Mouse (Mus musculus) intestine, embryonic 14.5 days (tissue): ENCODE data around the gene Lsm14a. TPM values are rescaled to one million over a fixed set of nuclear protein-coding genes. Genes with fewer than 3 reads are reported as not detected.

Source experiments
- ATAC-seq: fragments of 200-750 bp; cut with Nextera tagmentation; replicated peaks from 2 replicates; pipeline ENCODE4 v1.8.0; 2017; ENCODE audit warnings: low read depth, moderate number of reproducible peaks, moderate TSS enrichment, moderate library complexity; ENCODE audit not compliant: low FRiP score, low TSS enrichment
- DNase-seq: peaks from one replicate; pipeline ENCODE4 v3.0.0-alpha.2; 2018; ENCODE audit warnings: low spot score
- H3K27ac ChIP-seq: fragments of 300-500 bp; sonication (generic); 2 replicates; pipeline ENCODE4 v1.5.1; 2014; ENCODE audit warnings: low read depth, mild to moderate bottlenecking, control low read depth
- H3K27me3 ChIP-seq: fragments of 300-500 bp; sonication (generic); replicated peaks from 2 replicates; pipeline ENCODE4 v1.6.1; 2014; ENCODE audit warnings: low read length, control low read depth; ENCODE audit not compliant: control insufficient read depth, insufficient read depth
- H3K36me3 ChIP-seq: fragments of 300-500 bp; sonication (generic); 2 replicates; pipeline ENCODE4 v1.6.1; 2014; ENCODE audit warnings: low read length, control low read depth; ENCODE audit not compliant: control insufficient read depth, insufficient read depth
- H3K4me1 ChIP-seq: fragments of 300-500 bp; sonication (generic); replicated peaks from 2 replicates; pipeline ENCODE4 v1.6.1; 2014; ENCODE audit warnings: low read length, control low read depth, mixed read lengths; ENCODE audit not compliant: control insufficient read depth, insufficient read depth
- H3K4me2 ChIP-seq: fragments of 300-500 bp; sonication (generic); 2 replicates; pipeline ENCODE4 v1.6.1; 2014; ENCODE audit warnings: low read length
- H3K4me3 ChIP-seq: fragments of 300-500 bp; sonication (generic); 2 replicates; pipeline ENCODE4 v1.5.1; 2014; ENCODE audit warnings: low read depth, low read length, control low read depth, mixed read lengths
- H3K9ac ChIP-seq: fragments of 300-500 bp; sonication (generic); 2 replicates; pipeline ENCODE4 v1.6.1; 2014; ENCODE audit warnings: mild to moderate bottlenecking, low read length
- H3K9me3 ChIP-seq: fragments of 300-500 bp; sonication (generic); 2 replicates; pipeline ENCODE4 v1.6.1; 2016; ENCODE audit warnings: low read length, control low read depth; ENCODE audit not compliant: control insufficient read depth
- WGBS: fragments of 180-500 bp; shearing (Covaris S2); extraction: QIAGEN DNeasy Blood & Tissue Kit; methylation state at CpG from one replicate; pipeline ENCODE4 v1.1.7; 2014; 5-methylcytosine and 5-hydroxymethylcytosine counted together
- polyA plus RNA-seq: library from polyadenylated mRNA; unstranded; fragments of >200 nt; fragmentation: Nextera tagmentation; extraction: Ambion mirVana; gene quantifications from 2 replicates; pipeline ENCODE4 v1.2.1, GENCODE M21; 2014

The Lsm14a gene
- polyA plus RNA-seq, 1 experiment from 2014 or later: 53.1 TPM

- H3K27ac ChIP-seq: peak overlapping the region; percentile 72
- no peaks in the 10 kb centered on the region for H3K9me3 ChIP-seq
- no peak overlapping the region for H3K4me3 ChIP-seq
- no peak for ATAC-seq
- H3K27me3 ChIP-seq: no peaks in the 10 kb centered on the region
- WGBS: 33% methylated on average over 7 of the region's 7 CpGs
- peak; percentile 69 for DNase-seq
- H3K4me2 ChIP-seq: 0 out of 2 replicates have a peak overlapping the region, but pooled peaks have one; percentile 8
- H3K9ac ChIP-seq: no peak overlapping the region
- H3K36me3 ChIP-seq: no peaks in the 10 kb centered on the region
- H3K4me1 ChIP-seq: peaks cover 9% of the 10 kb centered on the region
Measured at GRCm38 (mm10) chr7:34317901-34318476, 75.1 kb downstream of the Lsm14a start.

- ATAC-seq (peak; percentile 94), DNase-seq (peak; percentile 95)
- Histone ChIP-seq H3K9ac (peak within 1 kb of the TSS; percentile 82), H3K27ac (peak within 1 kb of the TSS; percentile 91), H3K4me3 (peak within 1 kb of the TSS; percentile 81), H3K4me1 (peaks cover 12% of the 10 kb centered on the region), H3K9me3 (no peaks in the 10 kb centered on the region), H3K4me2 (peak within 1 kb of the TSS; percentile 56), H3K36me3 (no peaks in the 10 kb centered on the region), H3K27me3 (no peaks in the 10 kb centered on the region)
- WGBS: 0% methylated on average over 37 of the region's 41 CpGs
Measured at GRCm38 (mm10) chr7:34313443-34313875, 79.7 kb downstream of the Lsm14a start, which contains the start of gene 4931406P16Rik. TSS of gene 4931406P16Rik (minus strand) at chr7:34313551.

GRCm38 (mm10) chr7:34312786-34313442 is 80.2 kb downstream of the Lsm14a start:
- H3K4me1 ChIP-seq: peaks cover 7% of the 10 kb centered on the region
- 0% methylated on average over 68 of the region's 73 CpGs for WGBS
- peak; percentile 77 for DNase-seq

GRCm38 (mm10) chr7:34309186-34309764 is 83.8 kb downstream of the Lsm14a start:
- Histone ChIP-seq H3K4me2 (peak overlapping the region; percentile 2; the same call in 1 of the 2 replicates), H3K9ac (no peak overlapping the region), H3K36me3 (no peaks in the 10 kb centered on the region), H3K4me3 (no peak overlapping the region), H3K27me3 (no peaks in the 10 kb centered on the region), H3K9me3 (no peaks in the 10 kb centered on the region), H3K4me1 (peaks cover 8% of the 10 kb centered on the region; the same call in 1 of the 2 replicates), H3K27ac (no peak overlapping the region)
- DNase-seq (no peak), ATAC-seq (no peak)
- WGBS: 45% methylated on average over 5 of the region's 5 CpGs

More at GRCm38 (mm10) chr7:34312786-34313442, 80.2 kb downstream of the Lsm14a start:
- peak overlapping the region; percentile 91 for H3K27ac ChIP-seq
- no peaks in the 10 kb centered on the region for H3K36me3 ChIP-seq
- peak overlapping the region; percentile 81 for H3K4me3 ChIP-seq
- peak; percentile 86 for ATAC-seq
- peak overlapping the region; percentile 56 for H3K4me2 ChIP-seq
- H3K9ac ChIP-seq: peak overlapping the region; percentile 82
- no peaks in the 10 kb centered on the region for H3K9me3 ChIP-seq
- H3K27me3 ChIP-seq: no peaks in the 10 kb centered on the region

- ATAC-seq: no peak
- Histone ChIP-seq H3K9ac (no peak overlapping the region), H3K4me2 (peak overlapping the region; percentile 2; the same call in 1 of the 2 replicates), H3K9me3 (no peaks in the 10 kb centered on the region), H3K36me3 (no peaks in the 10 kb centered on the region), H3K27ac (no peak overlapping the region), H3K4me1 (peaks cover 8% of the 10 kb centered on the region; the same call in 1 of the 2 replicates), H3K27me3 (no peaks in the 10 kb centered on the region), H3K4me3 (no peak overlapping the region)
- DNase-seq: no peak
- 57% methylated on average over 5 of the region's 5 CpGs for WGBS
Measured at GRCm38 (mm10) chr7:34308586-34308985, 84.5 kb downstream of the Lsm14a start.

GRCm38 (mm10) chr7:34305454-34305853 is 87.7 kb downstream of the Lsm14a start:
- H3K4me3 ChIP-seq: no peak overlapping the region

GRCm38 (mm10) chr7:34302651-34303050 is 90.5 kb downstream of the Lsm14a start:
- no peaks in the 10 kb centered on the region for H3K9me3 ChIP-seq
- DNase-seq (no peak), ATAC-seq (no peak)
- no peak overlapping the region for H3K4me2 ChIP-seq
- H3K4me1 ChIP-seq: peaks cover 9% of the 10 kb centered on the region; the same call in 1 of the 2 replicates
- 82% methylated on average over 1 of the region's 1 CpGs for WGBS
- H3K4me3 ChIP-seq: no peak overlapping the region
- 0 out of 2 replicates have a peak, but pooled peaks cover 5% of the 10 kb centered on the region for H3K36me3 ChIP-seq
- no peak overlapping the region for H3K9ac ChIP-seq
- no peaks in the 10 kb centered on the region for H3K27me3 ChIP-seq
- H3K27ac ChIP-seq: no peak overlapping the region

More at GRCm38 (mm10) chr7:34305454-34305853, 87.7 kb downstream of the Lsm14a start:
- peak overlapping the region; percentile 3; the same call in 1 of the 2 replicates for H3K27ac ChIP-seq
- 0 out of 2 replicates have a peak, but pooled peaks cover 5% of the 10 kb centered on the region for H3K36me3 ChIP-seq
- H3K9ac ChIP-seq: no peak overlapping the region
- no peak overlapping the region for H3K4me2 ChIP-seq
- peaks cover 3% of the 10 kb centered on the region; the same call in 1 of the 2 replicates for H3K4me1 ChIP-seq
- ATAC-seq (no peak), DNase-seq (no peak)
- WGBS: 57% methylated on average over 4 of the region's 4 CpGs
- H3K27me3 ChIP-seq: no peaks in the 10 kb centered on the region
- no peaks in the 10 kb centered on the region for H3K9me3 ChIP-seq

- H3K9me3 ChIP-seq: no peaks in the 10 kb centered on the region
- no peak overlapping the region; the same call in 1 of the 2 replicates for H3K27ac ChIP-seq
- no peak for ATAC-seq
- WGBS: 74% methylated on average over 3 of the region's 3 CpGs
- no peak overlapping the region for H3K4me2 ChIP-seq
- DNase-seq: no peak
- H3K9ac ChIP-seq: no peak overlapping the region
- no peak overlapping the region for H3K4me3 ChIP-seq
- H3K27me3 ChIP-seq: no peaks in the 10 kb centered on the region
- H3K4me1 ChIP-seq: peaks cover 9% of the 10 kb centered on the region; the same call in 1 of the 2 replicates
- H3K36me3 ChIP-seq: 0 out of 2 replicates have a peak, but pooled peaks cover 5% of the 10 kb centered on the region
Measured at GRCm38 (mm10) chr7:34301952-34302351, 91.2 kb downstream of the Lsm14a start.
